Mouse (Mus musculus) midbrain, postnatal 0 days (tissue): ENCODE data around the gene Tarbp1. TPM values are rescaled to one million over a fixed set of nuclear protein-coding genes. Genes with fewer than 3 reads are reported as not detected.

Source experiments
- ATAC-seq: fragments of 200-750 bp; cut with Nextera tagmentation; 2 replicates; pipeline ENCODE4 v1.8.0; 2017; ENCODE audit warnings: moderate number of reproducible peaks, mild to moderate bottlenecking, moderate TSS enrichment, moderate library complexity; ENCODE audit not compliant: low FRiP score
- DNase-seq: peaks from one replicate; pipeline ENCODE4 v3.0.0-alpha.2; 2015; ENCODE audit warnings: low spot score
- H3K27ac ChIP-seq: fragments of 300-500 bp; sonication (generic); 2 replicates; pipeline ENCODE4 v1.5.1; 2014; ENCODE audit warnings: low read depth, mild to moderate bottlenecking, low read length, mixed read lengths
- H3K27me3 ChIP-seq: fragments of 300-500 bp; sonication (generic); 2 replicates; pipeline ENCODE4 v1.6.1; 2014; ENCODE audit warnings: low read length, control low read depth, mixed read lengths; ENCODE audit not compliant: insufficient read depth
- H3K36me3 ChIP-seq: fragments of 300-500 bp; sonication (generic); 2 replicates; pipeline ENCODE4 v1.6.1; 2014; ENCODE audit warnings: low read length, control low read depth, mixed read lengths; ENCODE audit not compliant: insufficient read depth
- H3K4me1 ChIP-seq: fragments of 300-500 bp; sonication (generic); 2 replicates; pipeline ENCODE4 v1.6.1; 2014; ENCODE audit warnings: mild to moderate bottlenecking, control low read depth, antibody characterized with exemption, low read length, mixed read lengths; ENCODE audit not compliant: insufficient read depth
- H3K4me2 ChIP-seq: fragments of 300-500 bp; sonication (generic); 2 replicates; pipeline ENCODE4 v1.6.1; 2014; ENCODE audit warnings: low read depth, mild to moderate bottlenecking, low read length, mixed read lengths; ENCODE audit not compliant: poor library complexity, severe bottlenecking
- H3K4me3 ChIP-seq: fragments of 300-500 bp; sonication (generic); 2 replicates; pipeline ENCODE4 v1.5.1; 2014; ENCODE audit warnings: low read depth, mild to moderate bottlenecking, low read length, moderate library complexity
- H3K9ac ChIP-seq: fragments of 300-500 bp; sonication (generic); replicated peaks from 2 replicates; pipeline ENCODE4 v1.6.1; 2014; ENCODE audit warnings: mild to moderate bottlenecking, low read length, moderate library complexity, mixed read lengths; ENCODE audit not compliant: poor library complexity, severe bottlenecking
- H3K9me3 ChIP-seq: fragments of 300-500 bp; sonication (generic); 2 replicates; pipeline ENCODE4 v1.6.1; 2016; ENCODE audit warnings: low read length, control low read depth
- CTCF ChIP-seq: IDR thresholded peaks from 2 replicates; pipeline ENCODE4 v1.5.1; 2016; ENCODE audit warnings: antibody characterized with exemption, mild to moderate bottlenecking
- WGBS: fragments of 180-500 bp; shearing (Covaris S2); extraction: QIAGEN DNeasy Blood & Tissue Kit; methylation state at CpG from one replicate; pipeline ENCODE4 v1.1.7; 2014; 5-methylcytosine and 5-hydroxymethylcytosine counted together
- polyA plus RNA-seq: library from polyadenylated mRNA; unstranded; fragments of >200 nt; fragmentation: Nextera tagmentation; extraction: Ambion mirVana; gene quantifications from 2 replicates; pipeline ENCODE4 v1.2.1, GENCODE M21; 2015
- total RNA-seq: library from RNA; depleted of rRNA; stranded (reverse); fragments of >200 nt; gene quantifications from 2 replicates; pipeline ENCODE4 v1.2.3, GENCODE M21; 2014

Tarbp1 gene
- total and polyA plus RNA-seq, 2 experiments from 2014 or later = 1.3 to 4.4 TPM

DNA sequence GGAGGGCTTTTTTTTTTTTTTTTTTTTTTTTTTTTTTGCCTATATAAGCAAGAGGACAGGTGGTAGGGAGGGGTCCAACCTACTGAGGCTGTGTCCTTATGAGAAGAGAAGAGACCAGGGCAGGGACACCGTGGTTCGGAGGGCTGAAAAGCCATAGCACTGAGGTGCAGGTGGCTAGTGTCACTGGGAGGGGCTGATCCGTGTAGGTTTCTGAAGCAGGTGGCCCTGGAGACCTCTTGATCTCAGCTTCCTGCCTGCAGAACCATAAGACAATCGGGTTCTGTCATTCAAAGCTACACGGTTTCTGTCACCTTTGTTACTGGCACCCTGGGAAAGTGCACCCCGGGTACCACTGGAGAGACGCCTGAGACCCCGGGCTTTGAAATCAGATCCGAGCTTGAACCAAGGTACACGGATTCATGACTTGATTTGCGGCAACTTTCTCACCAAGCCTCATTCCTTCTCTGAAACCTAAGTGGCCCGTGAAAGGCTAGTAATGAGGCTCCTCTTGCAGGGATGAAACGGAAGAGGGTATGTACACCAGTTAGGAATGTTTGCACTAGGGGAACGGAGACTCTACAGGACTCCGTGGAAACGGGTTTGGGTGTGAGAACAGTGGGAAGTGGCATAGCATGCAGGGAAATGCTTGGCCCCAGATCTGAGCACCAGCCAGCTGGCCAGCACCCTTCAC is 29.8 kb upstream of the Tarbp1 start:
- no peak overlapping the region for H3K4me2 ChIP-seq
- H3K36me3 ChIP-seq = no peaks in the 10 kb centered on the region
- no peak overlapping the region for H3K9ac ChIP-seq
- TF ChIP-seq CTCF = no peak
- H3K4me1 ChIP-seq = no peaks in the 10 kb centered on the region
- DNase-seq = no peak
- H3K27me3 ChIP-seq = no peaks in the 10 kb centered on the region
- H3K4me3 ChIP-seq = no peak overlapping the region
- WGBS = 87% methylated on average over 16 of the region's 16 CpGs
- no peaks in the 10 kb centered on the region for H3K9me3 ChIP-seq
- no peak for ATAC-seq
- H3K27ac ChIP-seq = no peak overlapping the region

DNA sequence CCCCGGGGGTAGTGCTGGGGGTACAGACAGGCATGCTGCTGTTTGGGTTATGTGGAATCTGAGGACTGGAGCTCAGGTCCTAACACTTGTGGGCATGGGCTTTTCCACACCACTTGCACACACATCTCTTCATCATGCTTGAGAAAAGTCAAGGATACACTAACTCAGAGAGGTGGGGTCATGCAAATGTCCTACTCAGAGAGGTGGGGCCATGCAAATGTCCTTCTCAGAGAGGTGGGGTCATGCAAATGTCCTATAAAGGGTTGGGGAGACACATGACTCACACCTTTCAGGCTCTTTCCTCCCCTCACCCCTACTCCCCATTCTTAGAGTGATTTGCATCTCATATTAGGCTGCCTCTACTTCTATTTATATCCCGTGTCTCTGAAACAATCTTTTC is 27.9 kb upstream of the Tarbp1 start:
- H3K4me3 ChIP-seq = no peak overlapping the region
- H3K36me3 ChIP-seq = no peaks in the 10 kb centered on the region
- no peak for ATAC-seq
- H3K9me3 ChIP-seq = no peaks in the 10 kb centered on the region
- WGBS = 42% methylated on average over 2 of the region's 2 CpGs
- no peak overlapping the region for H3K9ac ChIP-seq
- no peak overlapping the region for H3K4me2 ChIP-seq
- no peak overlapping the region for H3K27ac ChIP-seq
- H3K27me3 ChIP-seq = no peaks in the 10 kb centered on the region
- no peak for TF ChIP-seq CTCF
- DNase-seq = no peak
- peaks cover 9% of the 10 kb centered on the region for H3K4me1 ChIP-seq

DNA sequence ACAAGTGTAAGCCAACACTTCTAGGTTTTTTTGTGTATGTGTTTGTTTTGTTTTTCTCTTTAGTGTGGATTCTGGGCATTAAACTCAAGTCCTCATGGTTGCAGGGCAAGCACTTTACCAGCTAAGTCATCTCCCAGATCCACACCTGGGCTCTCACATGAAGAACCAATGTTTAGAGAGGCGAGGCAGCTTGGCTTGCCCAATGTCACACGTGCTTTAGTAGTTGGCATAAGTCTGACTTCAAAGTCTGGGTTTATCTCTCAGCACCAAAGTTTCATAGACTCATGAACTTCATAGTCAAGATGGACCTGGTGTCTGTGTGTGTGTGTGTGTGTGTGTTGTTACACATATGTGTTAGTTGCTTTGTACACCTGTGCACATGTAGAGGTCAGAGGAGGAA is 24.5 kb upstream of the Tarbp1 start:
- TF ChIP-seq CTCF = no peak
- H3K4me2 ChIP-seq = no peak overlapping the region
- H3K27me3 ChIP-seq = no peaks in the 10 kb centered on the region
- no peaks in the 10 kb centered on the region for H3K9me3 ChIP-seq
- DNase-seq = no peak
- no peak overlapping the region for H3K4me3 ChIP-seq
- H3K4me1 ChIP-seq = peaks cover 9% of the 10 kb centered on the region
- ATAC-seq = no peak
- no peak overlapping the region for H3K9ac ChIP-seq
- WGBS = 98% methylated on average over 2 of the region's 2 CpGs
- no peaks in the 10 kb centered on the region for H3K36me3 ChIP-seq
- H3K27ac ChIP-seq = no peak overlapping the region

DNA sequence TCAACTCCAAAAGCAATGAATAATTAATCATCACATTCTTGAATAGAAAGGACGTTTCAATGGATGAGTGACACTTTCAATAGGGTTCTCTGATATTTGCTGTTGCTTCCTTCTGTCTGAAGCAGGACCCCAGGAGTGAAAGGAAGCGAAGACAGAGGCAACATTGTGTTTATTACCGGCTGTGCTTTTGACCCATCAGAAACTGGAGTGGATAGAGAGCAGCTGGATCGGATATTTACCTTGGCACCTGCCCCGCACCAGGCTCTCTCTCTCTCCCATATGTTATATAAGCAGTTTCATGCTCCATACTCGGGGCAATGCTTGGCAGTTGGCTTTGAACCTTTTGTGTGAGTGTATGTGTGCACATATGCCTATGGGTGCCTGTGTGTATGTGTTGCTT is 23.6 kb upstream of the Tarbp1 start:
- Histone ChIP-seq H3K27ac (0 out of 2 replicates have a peak overlapping the region, but pooled peaks have one; percentile 26), H3K4me2 (peak overlapping the region; percentile 52; the same call in 1 of the 2 replicates), H3K9ac (no peak overlapping the region), H3K4me1 (peaks cover 9% of the 10 kb centered on the region), H3K4me3 (no peak overlapping the region), H3K36me3 (no peaks in the 10 kb centered on the region), H3K9me3 (no peaks in the 10 kb centered on the region), H3K27me3 (no peaks in the 10 kb centered on the region)
- 13% methylated on average over 6 of the region's 6 CpGs for WGBS
- TF ChIP-seq CTCF = no peak
- DNase-seq (no peak), ATAC-seq (no peak; the same call in 1 of the 2 replicates)

DNA sequence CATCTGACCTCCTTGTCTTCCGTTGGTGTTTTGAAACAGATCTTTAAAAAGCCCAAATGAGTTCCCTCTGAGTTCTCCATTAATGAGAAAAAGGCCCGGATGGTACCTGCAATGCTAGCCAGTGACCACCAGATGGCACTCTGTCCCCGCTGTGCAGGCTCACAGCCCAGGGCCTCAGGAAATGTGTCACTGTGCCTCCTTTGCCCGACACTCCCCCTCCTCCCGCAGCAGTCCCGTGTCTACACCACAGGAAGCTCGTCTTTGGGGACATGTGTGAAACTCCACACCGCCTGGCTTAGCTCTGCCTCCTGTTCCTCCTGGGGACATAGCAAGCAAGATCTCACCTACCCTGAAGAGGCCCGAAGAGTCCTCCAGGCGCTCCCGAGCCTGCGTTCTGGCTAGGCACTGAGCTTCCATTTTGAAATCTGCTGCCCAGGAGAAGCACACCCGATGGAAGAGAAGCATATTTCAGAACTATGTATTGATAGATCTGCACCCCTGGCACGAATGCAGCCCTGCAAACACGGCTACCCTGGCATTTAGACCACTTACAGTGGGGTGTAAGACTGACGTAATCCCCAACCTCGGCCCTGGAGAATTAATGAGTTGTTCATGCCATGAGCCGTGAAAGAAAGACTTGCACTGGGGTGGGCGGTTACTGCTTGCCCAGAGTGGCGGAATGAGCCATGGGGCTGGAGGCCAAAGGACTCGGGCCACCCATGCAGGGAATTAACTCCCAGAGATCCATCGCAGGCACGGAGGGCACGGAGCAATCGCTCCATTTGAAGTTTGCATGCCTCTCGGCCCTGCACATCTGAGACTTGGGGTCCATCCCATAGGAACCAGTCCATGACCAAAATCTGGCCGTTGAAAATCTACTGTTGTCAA is 22.9 kb upstream of the Tarbp1 start:
- peak; percentile 91 for ATAC-seq
- no peaks in the 10 kb centered on the region for H3K9me3 ChIP-seq
- H3K27ac ChIP-seq = peak overlapping the region; percentile 82
- H3K4me1 ChIP-seq = peaks cover 9% of the 10 kb centered on the region
- H3K4me3 ChIP-seq = peak overlapping the region; percentile 25
- peak; percentile 92 for DNase-seq
- no peaks in the 10 kb centered on the region for H3K27me3 ChIP-seq
- 2% methylated on average over 27 of the region's 27 CpGs for WGBS
- peak overlapping the region; percentile 52 for H3K4me2 ChIP-seq
- TF ChIP-seq CTCF = peak; percentile 100
- H3K9ac ChIP-seq = peak overlapping the region; percentile 54
- no peaks in the 10 kb centered on the region for H3K36me3 ChIP-seq

DNA sequence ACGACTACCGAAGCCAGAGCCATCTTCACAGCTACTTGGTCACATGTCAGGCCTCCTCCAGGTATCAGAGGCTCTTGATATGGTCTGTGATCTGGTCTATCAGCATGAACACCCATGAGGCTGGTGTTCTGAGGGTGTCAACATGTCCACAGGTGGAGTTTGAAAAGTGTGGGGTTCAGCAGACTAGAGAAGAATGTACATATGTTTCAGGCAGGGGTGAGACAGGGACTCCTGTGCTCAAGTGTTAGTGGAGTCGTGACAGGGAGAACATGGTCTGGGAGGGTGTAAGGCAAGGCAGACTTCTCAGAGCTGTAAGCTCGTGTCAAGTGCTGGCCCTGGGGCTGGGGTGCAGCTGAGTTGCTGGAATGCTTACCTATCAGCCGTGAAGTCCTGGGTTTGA is 22.1 kb upstream of the Tarbp1 start:
- no peak for TF ChIP-seq CTCF
- H3K36me3 ChIP-seq = no peaks in the 10 kb centered on the region
- no peak overlapping the region for H3K4me3 ChIP-seq
- no peak overlapping the region for H3K4me2 ChIP-seq
- H3K9ac ChIP-seq = no peak overlapping the region; the same call in 1 of the 2 replicates
- no peak overlapping the region for H3K27ac ChIP-seq
- WGBS = 80% methylated on average over 5 of the region's 5 CpGs
- no peaks in the 10 kb centered on the region for H3K9me3 ChIP-seq
- no peaks in the 10 kb centered on the region for H3K27me3 ChIP-seq
- peaks cover 9% of the 10 kb centered on the region for H3K4me1 ChIP-seq
- ATAC-seq (no peak), DNase-seq (no peak)
